Mouse (Mus musculus): Measurements from ENCODE around the gene Cgas.

- TF ChIP-seq CTCF (IDR thresholded peaks at IDR 0.05; ENCODE audit: borderline replicate concordance, insufficient read depth, low read length) (no peak), POLR2A (IDR thresholded peaks at IDR 0.05; ENCODE audit: low read depth, low read length) (no peak)
These were observed 4.6 kb upstream of the Cgas start for GRCm38 (mm10) chr9:78447606-78447972.

Data from embryonic fibroblast, embryonic 13.5 days (primary cell).